ENCODE assay signal across 17 mouse cellular contexts in genomic region chr10:44939403-44939802, GRCm38 (mm10).
"Had no signal": no experiment of that assay in that cellular context is flagged by ENCODE, and none has a peak within 500 bp of the region (broad histone marks: within the 10 kb centered on the region; RNA-seq: fewer than 3 reads in every experiment).

No protein-coding gene starts in this region.

- ATAC-seq: midbrain, embryonic 15.5 days had no signal

- DNase-seq: kidney, postnatal 36 days; layer of hippocampus, adult 9-11 months; lung, adult 2 months; lung, postnatal 10 days; right cerebral cortex, postnatal 4 days; thymus, adult 2 months; thymus, postnatal 25 days had no signal

- H3K4me3 ChIP-seq: limb, embryonic 10.5 days; liver, embryonic 15.5 days; megakaryocyte, embryonic 14.5 days; midbrain, embryonic 15.5 days; neural tube, embryonic 12.5 days; stomach, embryonic 15.5 days had no signal

- H3K36me3 ChIP-seq: limb, embryonic 10.5 days; liver, embryonic 15.5 days; midbrain, embryonic 15.5 days; neural tube, embryonic 12.5 days; stomach, embryonic 15.5 days had no signal

- H3K9ac ChIP-seq: liver, embryonic 15.5 days; midbrain, embryonic 15.5 days; neural tube, embryonic 12.5 days; stomach, embryonic 15.5 days had no signal

- H3K4me1 ChIP-seq: limb, embryonic 10.5 days; liver, embryonic 15.5 days; megakaryocyte, embryonic 14.5 days; midbrain, embryonic 15.5 days; neural tube, embryonic 12.5 days; stomach, embryonic 15.5 days had no signal

- H3K27ac ChIP-seq: kidney, postnatal 0 days; limb, embryonic 10.5 days; liver, embryonic 15.5 days; macrophage; midbrain, embryonic 15.5 days; neural tube, embryonic 12.5 days; stomach, embryonic 15.5 days had no signal

- H3K27me3 ChIP-seq: liver, embryonic 15.5 days; megakaryocyte, embryonic 14.5 days; midbrain, embryonic 15.5 days; neural tube, embryonic 12.5 days; stomach, embryonic 15.5 days had no signal

- H3K4me2 ChIP-seq: liver, embryonic 11.5 days; liver, embryonic 15.5 days; midbrain, embryonic 11.5 days; midbrain, embryonic 15.5 days; neural tube, embryonic 12.5 days; stomach, embryonic 15.5 days had no signal

- H3K9me3 ChIP-seq: limb, embryonic 10.5 days; liver, embryonic 15.5 days; megakaryocyte, embryonic 14.5 days; midbrain, embryonic 15.5 days; neural tube, embryonic 12.5 days; stomach, embryonic 15.5 days had no signal
